Mouse (Mus musculus) urinary bladder, postnatal 14 days (tissue): ENCODE measurements around the gene Crygf.
"Not testable (repeated sequence)": the region's sequence is repeated elsewhere in the genome, so short reads cannot be mapped to it uniquely, and the experiment has no call there.

Experiments
- DNase-seq: peaks from one replicate; pipeline ENCODE4 v3.0.0; 2021; ENCODE audit warnings: low spot score

Gene Crygf

GRCm38 (mm10) chr1:65926294-65926693, at the start of gene Crygf:
Gene Crygf (plus strand): TSS chr1:65926520.
- DNase-seq: no peak

- DNase-seq: no peak
These were observed 734 bp upstream of the Crygf start for GRCm38 (mm10) chr1:65925361-65926210.

DNA sequence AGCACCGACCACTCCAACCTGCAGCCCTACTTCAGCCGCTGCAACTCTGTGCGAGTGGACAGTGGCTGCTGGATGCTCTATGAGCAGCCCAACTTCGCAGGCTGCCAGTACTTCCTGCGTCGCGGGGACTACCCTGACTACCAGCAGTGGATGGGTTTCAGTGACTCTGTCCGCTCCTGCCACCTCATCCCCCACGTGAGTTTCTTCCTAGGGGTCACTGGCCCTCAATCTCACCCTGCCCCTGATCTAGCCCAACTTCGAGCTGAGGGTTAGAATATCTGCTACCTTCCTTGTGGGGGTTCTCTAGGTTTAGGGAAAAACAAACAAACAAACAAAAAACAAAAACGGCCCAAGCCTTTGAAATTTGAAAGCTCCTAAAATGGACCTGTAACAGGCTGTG, 376 bp downstream of the Crygf start:
- not testable (repeated sequence) for DNase-seq

- no peak for DNase-seq
These were observed 3.7 kb downstream of the Crygf start for GRCm38 (mm10) chr1:65930055-65930454.

DNA sequence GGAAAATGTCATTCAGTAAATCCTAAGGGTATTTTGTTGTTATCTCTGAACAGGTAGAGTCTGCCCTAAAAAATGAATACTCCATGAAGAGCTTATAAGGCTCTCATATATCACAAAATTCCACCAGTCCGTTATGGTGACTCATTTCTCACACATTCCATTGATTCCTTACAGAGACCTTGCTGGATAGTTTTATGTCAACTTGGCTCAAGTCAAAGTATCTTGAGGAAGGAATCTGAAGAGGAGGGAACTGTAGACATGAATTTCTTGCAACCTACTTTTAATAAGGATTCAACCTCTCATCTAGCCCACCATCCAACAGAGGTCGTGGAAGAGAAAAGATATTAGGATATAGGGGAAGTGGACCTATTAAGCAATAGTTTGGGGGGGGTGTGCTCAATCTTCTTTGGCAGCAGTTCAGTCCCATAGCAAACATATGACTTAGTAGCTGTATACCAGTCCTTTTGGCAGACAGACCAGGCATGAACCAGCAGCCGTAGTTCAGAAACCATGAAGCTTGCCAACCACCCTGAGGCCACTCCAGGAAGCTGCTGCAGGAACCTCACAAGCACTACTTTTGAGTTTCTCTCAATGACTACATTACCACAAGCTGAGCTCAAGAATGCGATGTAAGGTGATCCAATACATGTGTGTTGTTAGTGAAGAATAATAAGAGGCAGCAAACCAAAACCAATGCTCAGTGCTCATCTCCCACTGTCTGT, 5.9 kb downstream of the Crygf start:
- no peak for DNase-seq
